In the genomic region with DNA sequence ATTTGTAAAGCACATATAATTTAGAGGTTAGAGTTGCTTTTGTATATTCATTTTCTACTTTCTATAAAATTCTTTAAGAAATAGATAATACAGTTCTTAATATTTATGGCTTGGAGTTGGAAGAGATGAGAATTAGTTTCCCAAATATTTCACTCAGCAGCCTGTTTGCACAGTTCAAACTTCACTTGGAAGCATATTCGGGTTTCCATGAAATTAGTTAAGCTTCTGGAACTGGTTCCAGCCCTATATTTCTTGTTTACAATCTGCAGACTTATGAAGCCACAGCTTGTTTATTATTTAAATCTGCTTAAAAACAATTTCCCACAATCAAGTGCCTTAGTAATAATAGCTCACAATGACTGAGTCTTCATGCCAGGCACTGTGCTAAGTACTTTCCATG, we compare ENCODE assay signal across 8 mouse cellular contexts. TPM values are rescaled to one million over a fixed set of nuclear protein-coding genes. Genes with fewer than 3 reads are reported as not detected.
A peak's percentile ranks its signal among the peaks of the same experiment; 100 is the strongest.
DNase-seq lines count a peak whose midpoint lies in the region; ATAC-seq and TF ChIP-seq lines count a peak whose summit lies in the region.
"Had no signal": no experiment of that assay in that cellular context is flagged by ENCODE, and none has a peak within 500 bp of the region (broad histone marks: within the 10 kb centered on the region; RNA-seq: fewer than 3 reads in every experiment).

No protein-coding gene starts in this region.

- TF ChIP-seq POLR2A in kidney, adult 2 months (IDR thresholded peaks at IDR 0.05; ENCODE audit: low read depth, low read length) = no peak

- H3K4me1 ChIP-seq in kidney, adult 2 months (ENCODE audit: control insufficient read depth, insufficient read depth, low read length) = peaks cover 5% of the 10 kb centered on the region; the same call in 1 of the 2 replicates
- H3K4me1 ChIP-seq in embryonic facial prominence, embryonic 12.5 days = no peaks in the 10 kb centered on the region; the same call in 1 of the 2 replicates
- peaks cover 3% of the 10 kb centered on the region for H3K4me1 ChIP-seq in liver, embryonic 11.5 days (replicated peaks; ENCODE audit: control insufficient read depth, insufficient read depth, low read length)

- H3K9me3 ChIP-seq in embryonic facial prominence, embryonic 12.5 days = no peaks in the 10 kb centered on the region
- no peaks in the 10 kb centered on the region for H3K9me3 ChIP-seq in liver, embryonic 11.5 days (ENCODE audit: control insufficient read depth, low read length)

- 4% methylated on average over 1 of the region's 1 CpGs for WGBS in kidney, adult 2 months
- WGBS in embryonic facial prominence, embryonic 12.5 days = 41% methylated on average over 1 of the region's 1 CpGs
- WGBS in liver, embryonic 11.5 days = 49% methylated on average over 1 of the region's 1 CpGs

- H3K4me2 ChIP-seq in embryonic facial prominence, embryonic 12.5 days (replicated peaks) = peak overlapping the region; percentile 74
- peak overlapping the region; percentile 93 for H3K4me2 ChIP-seq in liver, embryonic 11.5 days

- H3K4me3 ChIP-seq in kidney, adult 2 months (ENCODE audit: insufficient read depth, low read depth, low read length) = peak overlapping the region; percentile 42
- peak overlapping the region; percentile 66 for H3K4me3 ChIP-seq in embryonic facial prominence, embryonic 12.5 days
- H3K4me3 ChIP-seq in liver, embryonic 11.5 days (ENCODE audit: low read depth, low read length) = peak overlapping the region; percentile 66; the same call in 1 of the 2 replicates

- H3K36me3 ChIP-seq in kidney, adult 2 months (ENCODE audit: control insufficient read depth, insufficient read depth, low read length) = no peaks in the 10 kb centered on the region
- no peaks in the 10 kb centered on the region for H3K36me3 ChIP-seq in embryonic facial prominence, embryonic 12.5 days
- H3K36me3 ChIP-seq in liver, embryonic 11.5 days (ENCODE audit: control insufficient read depth, insufficient read depth, low read length) = no peaks in the 10 kb centered on the region

- no peak for TF ChIP-seq CTCF in kidney, adult 2 months (conservative IDR thresholded peaks at IDR 0.05; ENCODE audit: insufficient read depth, insufficient read length, low read depth, low read length)

- H3K9ac ChIP-seq in embryonic facial prominence, embryonic 12.5 days = no peak overlapping the region
- H3K9ac ChIP-seq in liver, embryonic 11.5 days (ENCODE audit: low read depth, low read length) = no peak overlapping the region

- no peak overlapping the region for H3K27ac ChIP-seq in kidney, adult 2 months (ENCODE audit: insufficient read depth, low read depth, low read length)
- H3K27ac ChIP-seq in embryonic facial prominence, embryonic 12.5 days = no peak overlapping the region
- no peak overlapping the region for H3K27ac ChIP-seq in liver, embryonic 11.5 days (ENCODE audit: low read depth, low read length)

- no peaks in the 10 kb centered on the region for H3K27me3 ChIP-seq in kidney, adult 2 months (replicated peaks; ENCODE audit: control insufficient read depth, insufficient read depth, low read length)
- no peaks in the 10 kb centered on the region for H3K27me3 ChIP-seq in embryonic facial prominence, embryonic 12.5 days
- H3K27me3 ChIP-seq in liver, embryonic 11.5 days (replicated peaks; ENCODE audit: control insufficient read depth, insufficient read depth, low read length) = no peaks in the 10 kb centered on the region

- DNase-seq in kidney, adult 2 months = peak; percentile 65
- DNase-seq in kidney, postnatal 10 days = no peak
- DNase-seq in adipocyte (ENCODE audit: low spot score) = peak; percentile 32
- DNase-seq in liver, embryonic 11.5 days (ENCODE audit: low spot score) = no peak
- DNase-seq in ovary, postnatal 10 days (ENCODE audit: low spot score) = no peak
- no peak for DNase-seq in layer of hippocampus, adult 18-20 months (ENCODE audit: low spot score in 2 of 2)
- DNase-seq: gastrocnemius, postnatal 14 days had no signal

- no peak for ATAC-seq in embryonic facial prominence, embryonic 12.5 days (ENCODE audit: insufficient number of reproducible peaks, insufficient read depth, low FRiP score, low TSS enrichment)
- no peak for ATAC-seq in liver, embryonic 11.5 days (replicated peaks; ENCODE audit: low FRiP score)

RNA-seq across cellular contexts. Expression of gene Arhgap29, which starts 17.1 kb away (rescaled TPM):
- polyA plus RNA-seq in kidney, adult 2 months (2012; rRNA removed) = 28.4 and 31.7 TPM in 2 replicates
- 51.8 and 56.0 TPM in 2 replicates for polyA plus RNA-seq in embryonic facial prominence, embryonic 12.5 days (2016; fragmentation: Nextera tagmentation; extraction: Ambion mirVana)
- 24.1 and 25.5 TPM in 2 replicates for polyA plus RNA-seq in liver, embryonic 11.5 days (2014; fragmentation: Nextera tagmentation; extraction: Ambion mirVana)
- 10 to 100 TPM; 11.6 to 12.6 TPM for total RNA-seq in layer of hippocampus, adult 18-20 months (2021)

Comparison
In these comparisons a context has a peak if more than half of its experiments do, and no peak if none do; other contexts are left out.
1. DNase-seq: peak in kidney, adult 2 months (single experiment) and adipocyte (single experiment); none in kidney, postnatal 10 days (single experiment), liver, embryonic 11.5 days (single experiment), ovary, postnatal 10 days (single experiment) and layer of hippocampus, adult 18-20 months (0 of 2).
2. Peak in every context shown above with its lines, with median percentiles within 50 percentile points of each other: H3K4me3 ChIP-seq.